Mouse (Mus musculus) T-helper 2 cell (primary cell): Measurements from ENCODE around the gene Hcar2.

Source experiments
- in situ Hi-C: fragments of 300-600 bp; cut with MboI, MseI; formaldehyde crosslinking; loops from one replicate; pipeline ENCODE4 v1.15.1; 2025; ENCODE audit warnings: high pct_unique_total_duplicates

Hcar2 gene

DNA sequence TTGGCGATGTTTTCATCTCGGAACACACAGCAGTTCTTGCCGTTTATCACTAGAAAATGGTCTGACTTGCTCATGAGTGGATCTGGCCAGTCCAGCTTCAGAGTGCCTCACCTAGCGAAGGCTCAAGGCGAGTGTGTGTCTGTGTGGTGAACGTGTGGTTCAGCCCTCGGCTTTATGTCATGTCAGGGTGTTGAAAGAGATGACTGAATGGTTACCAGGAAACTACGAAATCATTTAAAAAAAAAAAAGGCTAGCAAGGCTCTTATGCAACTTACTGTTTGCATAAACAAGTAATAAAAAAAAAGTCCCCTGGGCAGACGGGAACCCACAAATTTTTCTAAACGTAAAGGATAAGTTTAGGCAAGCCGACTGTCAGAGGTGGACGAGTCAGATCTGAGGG lies at the start of gene Hcar2:
Gene Hcar2 (minus strand): TSS at position 135 of the 400 bp plus-strand sequence.
- in situ Hi-C loops: no loop called here

DNA sequence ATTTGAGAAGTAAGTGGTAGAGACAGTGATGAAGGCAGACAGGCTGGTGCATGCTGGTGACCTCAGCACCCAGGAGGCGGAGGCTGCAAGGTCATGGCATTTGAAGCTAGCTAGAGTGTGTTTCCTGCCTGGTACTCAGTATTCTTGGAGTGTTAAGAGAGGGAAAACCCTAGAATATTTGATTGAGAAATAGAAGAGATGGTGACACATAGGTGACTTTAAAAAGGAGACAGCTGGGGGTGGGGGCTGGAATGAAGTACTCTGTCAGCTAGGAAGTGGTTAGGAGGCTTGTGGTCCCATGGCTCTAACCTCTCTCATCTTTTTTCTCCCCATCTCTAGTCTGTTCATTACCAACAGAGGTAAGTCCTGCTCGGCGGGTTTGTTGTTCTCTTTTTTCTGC lies 49.6 kb upstream of the Hcar2 start:
- in situ Hi-C loops: no loop called here

DNA sequence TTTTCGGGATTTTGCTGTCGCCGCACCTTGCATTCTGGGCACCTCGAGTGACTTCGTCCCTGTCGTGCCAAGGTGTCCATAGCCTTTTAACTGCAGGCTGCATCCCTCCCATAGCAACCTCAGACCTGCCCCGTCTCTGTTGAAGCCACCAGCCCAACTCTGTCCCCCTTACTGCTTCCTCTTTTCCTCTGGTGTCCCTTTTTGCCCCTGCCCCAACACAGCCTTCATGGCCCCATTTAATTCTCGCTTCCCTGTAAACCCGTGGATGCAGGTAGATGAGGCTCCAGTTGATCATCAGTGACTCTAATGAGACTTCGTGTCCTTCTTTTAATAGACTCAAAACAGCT lies 42.3 kb upstream of the Hcar2 start:
- in situ Hi-C loops: loop anchor here (10.0 kb wide), 1 partner anchor 1083 kb away; the partner anchor contains the start of gene Anapc5

DNA sequence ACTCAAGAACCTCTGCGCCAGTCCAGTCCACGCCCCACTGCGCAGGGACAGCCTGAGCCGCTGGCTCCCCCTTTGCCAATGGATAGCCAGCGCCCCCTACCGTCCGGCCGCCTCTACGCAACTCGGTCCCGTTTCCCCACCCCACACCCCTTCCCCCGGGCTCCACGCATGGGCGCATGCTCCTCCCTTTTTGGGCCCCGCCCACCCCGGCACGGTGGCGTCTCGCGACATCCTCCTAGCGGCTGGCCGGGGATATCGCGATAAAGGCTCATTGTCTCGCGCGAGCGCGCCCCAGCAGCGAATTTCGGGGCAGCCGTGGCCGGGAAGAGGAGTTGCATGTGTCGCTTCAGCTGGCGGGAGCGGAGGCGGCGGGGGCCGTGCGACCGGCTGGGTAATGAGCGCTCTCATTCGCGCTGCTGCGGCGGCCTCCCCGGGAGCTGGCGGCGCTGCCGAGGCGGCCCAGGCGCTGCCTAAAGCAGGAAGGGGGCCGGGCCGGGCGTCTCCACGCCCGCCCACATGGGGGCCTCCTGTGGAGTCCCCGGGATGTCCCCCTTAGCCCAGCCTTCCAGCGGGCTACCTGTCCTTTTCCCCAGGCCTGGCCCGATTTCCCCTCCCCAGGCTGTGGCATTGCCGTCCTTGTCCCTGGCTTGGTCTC lies 41.8 kb upstream of the Hcar2 start, which contains the start of gene Denr:
Gene Denr (plus strand): TSS at position 200 of the 655 bp plus-strand sequence.
- in situ Hi-C loops: loop anchor here (10.0 kb wide), 1 partner anchor 1082 kb away; the partner anchor contains the start of gene Anapc5

DNA sequence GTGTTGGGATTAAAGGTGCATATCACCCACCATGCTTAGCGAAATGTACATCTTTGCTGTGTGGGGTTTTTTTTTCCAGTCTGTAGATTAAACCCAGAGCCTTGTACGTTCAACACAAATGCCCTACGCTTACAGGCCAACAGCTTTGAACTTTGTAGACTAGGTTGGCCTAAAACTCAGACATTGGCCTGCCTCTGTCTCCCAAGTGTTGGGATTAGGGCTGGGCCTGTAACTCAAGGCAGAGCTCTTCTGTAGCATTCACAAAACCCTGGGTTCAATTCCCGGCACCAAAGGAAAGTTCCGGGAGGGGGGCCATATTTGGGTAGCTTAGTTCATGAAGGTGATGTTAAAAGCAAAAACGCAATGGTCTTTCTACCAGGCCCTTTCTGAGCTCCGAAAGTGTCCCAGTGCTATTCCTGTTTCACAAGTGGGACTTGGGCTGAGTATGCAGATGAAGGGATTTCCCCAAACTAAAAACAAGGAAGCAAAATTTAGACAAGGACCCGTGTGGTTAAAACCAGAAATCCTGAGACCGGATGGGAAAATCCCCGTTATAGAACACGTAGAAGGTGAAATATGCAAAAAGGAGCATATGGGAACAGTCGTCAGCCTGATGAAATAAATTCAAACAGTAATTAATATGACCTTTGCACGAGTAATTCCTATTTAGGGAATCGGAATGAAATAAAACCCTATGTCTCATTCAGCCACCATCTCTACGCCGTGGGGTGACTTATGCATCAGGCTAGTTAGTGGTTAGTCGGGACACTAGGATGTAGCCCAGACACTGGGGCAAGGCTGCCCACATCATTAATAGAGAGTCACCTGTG lies 41.1 kb upstream of the Hcar2 start:
- in situ Hi-C loops: loop anchor here (10.0 kb wide), 1 partner anchor 1082 kb away; the partner anchor contains the start of gene Anapc5

DNA sequence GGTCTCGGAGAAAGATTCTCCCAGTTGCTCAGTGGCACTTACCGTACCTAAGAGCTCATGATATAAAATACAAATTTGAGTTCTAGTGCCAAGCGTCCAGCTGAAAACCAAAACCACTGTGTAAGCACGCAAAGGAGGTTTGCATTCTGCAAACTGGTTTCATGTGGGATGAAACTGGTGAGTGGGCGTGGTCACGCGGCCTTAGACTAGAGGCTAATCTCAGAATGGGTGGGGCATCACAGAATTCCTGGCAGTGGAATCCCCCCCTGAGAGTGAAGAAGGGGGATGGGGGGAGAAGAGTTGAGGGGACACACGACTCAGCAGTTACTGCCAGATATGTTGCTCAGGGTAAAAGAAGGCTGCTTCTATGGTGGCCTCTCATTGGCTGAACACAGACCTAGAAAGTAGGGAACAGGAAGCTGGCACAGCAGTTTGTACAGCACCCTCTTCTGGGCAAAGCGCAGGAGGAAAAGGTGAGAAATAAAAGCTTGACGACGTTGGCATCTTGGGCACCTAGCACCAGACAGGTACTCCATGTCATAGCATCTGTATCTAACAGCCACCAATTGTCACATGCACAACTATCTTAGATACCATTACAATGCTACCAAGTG lies 38.9 kb upstream of the Hcar2 start:
- in situ Hi-C loops: loop anchor here (10.0 kb wide), 1 partner anchor 1079 kb away; the partner anchor contains the start of gene Anapc5

DNA sequence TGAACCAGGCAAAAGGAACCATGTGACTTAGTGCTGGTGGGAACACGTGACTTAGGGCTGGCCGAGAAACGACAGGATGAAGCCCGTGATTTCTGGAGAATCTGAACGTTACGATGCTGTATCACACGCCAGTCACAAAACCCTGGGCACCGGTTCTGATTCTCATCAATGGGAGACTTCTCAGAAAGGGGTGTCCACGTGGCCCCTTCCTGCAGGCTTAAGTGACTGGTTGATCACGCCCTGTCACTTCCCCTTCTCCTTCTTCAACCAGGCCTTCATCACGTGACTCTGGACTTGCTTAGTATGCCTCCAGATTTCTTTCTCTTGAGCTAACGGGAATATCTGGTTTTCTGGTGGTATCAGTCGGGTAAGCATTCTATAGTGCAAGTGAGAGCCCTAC lies 32.1 kb upstream of the Hcar2 start:
- in situ Hi-C loops: no loop called here

DNA sequence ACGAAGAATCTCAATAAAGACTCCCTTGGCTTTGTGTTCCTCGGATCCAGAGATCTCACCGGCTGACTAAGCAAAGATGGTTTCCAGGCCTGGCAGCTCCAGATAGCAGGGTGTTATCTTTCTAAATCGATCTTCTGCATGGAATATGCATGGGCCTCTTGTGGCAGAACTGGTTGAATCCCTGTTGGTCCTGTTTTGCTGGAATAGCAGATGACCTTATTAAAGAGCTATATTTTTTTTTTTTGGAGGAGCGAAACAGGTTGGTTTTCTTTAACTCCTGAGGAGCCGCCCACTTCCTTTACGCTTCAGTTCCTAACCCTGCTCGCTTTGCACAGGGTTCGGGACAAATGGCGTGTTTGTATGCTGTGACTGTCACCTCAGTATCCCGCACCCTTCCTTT lies 31.1 kb upstream of the Hcar2 start:
- in situ Hi-C loops: no loop called here

DNA sequence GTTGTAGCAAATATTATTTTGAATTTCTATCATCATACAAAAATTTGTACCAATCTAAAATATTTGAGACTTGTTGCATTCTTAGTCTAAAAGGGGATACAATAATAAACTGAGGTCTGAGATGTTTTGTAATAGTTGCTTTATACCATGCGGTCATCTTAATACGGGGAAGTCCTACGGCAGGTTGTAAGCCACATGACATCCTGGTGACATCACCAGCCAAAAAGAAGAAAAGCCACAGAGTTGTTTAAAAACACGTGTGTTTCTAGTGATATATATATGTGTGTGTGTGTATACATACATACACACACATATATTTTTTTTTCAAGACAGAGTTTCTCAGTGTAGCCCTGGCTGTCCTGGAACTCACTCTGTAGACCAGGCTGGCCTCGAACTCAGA lies 28.2 kb upstream of the Hcar2 start:
- in situ Hi-C loops: no loop called here

DNA sequence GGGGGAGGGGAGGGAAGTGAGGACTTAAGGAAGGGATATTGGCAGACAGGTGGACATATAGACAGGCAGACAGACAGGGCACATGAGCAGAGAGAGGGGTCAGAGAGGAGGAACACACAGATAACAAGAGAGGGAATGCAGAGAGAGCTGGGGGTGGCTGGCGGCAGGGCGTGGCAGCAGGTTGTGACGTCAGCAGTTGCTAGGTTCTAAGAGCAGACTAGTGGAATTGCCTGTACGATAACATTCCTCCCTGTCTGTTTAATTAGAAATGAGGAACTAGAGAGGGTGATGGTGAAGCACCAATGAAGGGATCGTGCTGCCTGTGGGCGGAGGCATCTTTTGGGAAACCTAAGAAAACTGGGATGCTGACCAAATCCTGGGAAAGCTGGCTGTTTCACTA lies 26.4 kb upstream of the Hcar2 start:
- in situ Hi-C loops: no loop called here

DNA sequence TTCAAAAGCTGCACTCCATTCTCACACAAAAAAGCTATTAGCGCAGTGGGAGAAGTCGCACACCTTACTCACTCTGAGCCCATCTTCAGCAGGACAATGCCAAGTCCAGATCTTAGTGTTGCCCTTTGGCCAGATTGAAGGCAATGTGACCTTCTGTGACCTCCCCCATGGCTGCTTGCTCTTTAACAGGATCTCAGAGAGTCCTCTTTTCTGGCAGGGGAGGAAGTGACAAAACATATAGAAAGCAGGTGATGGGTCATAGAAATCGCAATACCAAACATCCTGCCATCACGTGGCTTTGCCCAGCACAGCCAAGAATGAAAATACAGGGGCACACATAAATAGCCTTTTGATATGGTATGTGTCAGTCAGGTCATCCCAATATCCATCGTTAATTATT lies 25.7 kb upstream of the Hcar2 start:
- in situ Hi-C loops: no loop called here

DNA sequence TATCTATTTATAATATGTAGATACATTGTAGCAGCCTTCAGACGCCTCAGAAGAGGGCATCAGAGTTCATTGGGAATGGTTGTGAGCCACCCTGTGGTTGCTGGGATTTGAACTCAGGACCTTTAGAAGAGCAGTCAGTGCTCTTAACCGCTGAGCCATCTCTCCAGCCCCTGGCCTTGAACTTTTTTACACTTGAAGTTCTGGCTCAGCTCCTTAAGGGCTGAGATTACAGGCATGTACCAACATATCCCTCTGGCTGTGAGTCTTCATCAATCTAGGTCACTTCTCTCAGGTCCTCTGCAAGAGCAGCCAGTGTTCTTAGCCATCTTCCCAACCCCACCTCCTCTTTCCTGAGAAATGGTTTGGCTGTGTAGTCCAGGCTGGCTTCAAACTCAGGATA lies 25.0 kb upstream of the Hcar2 start:
- in situ Hi-C loops: no loop called here

DNA sequence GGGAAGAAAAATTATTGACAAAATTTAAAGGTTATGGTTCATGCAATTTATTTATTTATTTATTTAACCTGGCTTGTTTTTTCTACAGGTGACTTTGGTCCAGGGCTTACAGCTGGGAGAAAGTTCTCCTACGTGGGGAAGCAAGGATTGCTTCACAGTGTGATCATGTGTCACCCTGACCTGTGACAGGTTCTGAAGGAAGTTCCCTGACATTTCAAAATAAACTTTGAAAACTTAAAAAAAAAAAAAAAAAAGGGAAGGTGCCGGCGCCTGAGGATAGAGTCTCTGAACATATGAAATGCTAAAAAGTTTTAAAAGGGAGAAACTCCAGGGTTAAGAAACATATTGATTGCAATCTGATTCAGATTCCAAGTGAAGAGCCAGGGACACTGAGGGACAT lies 21.1 kb upstream of the Hcar2 start:
- in situ Hi-C loops: no loop called here

DNA sequence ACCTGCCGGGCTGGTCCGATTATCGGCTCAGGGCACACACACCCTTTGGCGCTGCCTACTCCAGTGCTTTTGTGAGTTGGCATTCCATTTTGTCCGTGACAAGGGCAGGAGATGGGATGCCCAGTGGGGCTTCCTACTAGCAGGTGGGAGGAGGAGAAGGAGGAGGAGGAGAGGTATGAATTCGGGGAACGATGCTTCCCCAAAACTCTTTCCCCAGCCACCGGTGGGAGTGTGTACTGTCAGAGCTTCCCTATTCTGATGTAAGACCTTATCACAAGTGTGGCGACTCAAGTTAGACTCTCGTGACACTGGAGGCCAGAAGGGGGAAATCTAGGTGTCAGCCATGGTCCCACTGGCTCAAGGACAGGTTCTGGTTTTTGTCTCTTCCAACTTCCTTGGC lies 19.0 kb upstream of the Hcar2 start:
- in situ Hi-C loops: no loop called here

DNA sequence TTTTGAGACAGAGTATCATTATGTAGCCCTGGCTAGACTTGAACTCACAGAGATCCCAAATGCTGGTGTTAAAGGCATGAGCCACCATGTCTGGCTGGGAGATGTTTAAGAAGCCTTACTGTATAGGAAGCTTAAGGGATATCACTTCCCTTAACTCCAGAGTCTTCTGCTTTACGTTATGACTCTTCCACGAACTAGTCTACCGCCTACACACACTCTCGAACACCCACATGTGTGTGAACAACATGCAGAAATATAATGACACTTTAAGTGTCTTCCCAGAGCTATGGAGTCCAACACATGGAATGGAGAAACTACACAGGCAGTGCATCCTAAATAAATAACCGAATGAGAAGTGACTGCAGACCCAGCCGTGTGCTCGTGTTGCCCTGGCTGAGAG lies 18.6 kb upstream of the Hcar2 start:
- in situ Hi-C loops: no loop called here

DNA sequence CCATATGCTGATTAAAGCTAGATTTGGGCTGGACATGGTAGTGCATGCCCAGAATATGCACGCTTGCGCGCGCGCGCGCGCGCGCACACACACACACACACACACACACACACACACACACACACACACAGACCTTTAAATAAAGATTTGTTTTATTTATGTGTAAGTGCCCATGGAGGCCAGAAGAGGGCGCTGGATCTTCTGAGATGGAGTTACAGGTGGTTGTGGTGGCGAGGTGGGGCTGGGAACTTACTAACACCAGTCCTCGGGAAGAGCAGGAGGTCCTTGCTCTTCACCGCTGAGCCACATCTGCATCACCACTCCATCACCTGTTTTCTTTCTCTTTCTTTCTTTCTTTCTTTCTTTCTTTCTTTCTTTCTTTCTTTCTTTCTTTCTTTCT lies 15.5 kb upstream of the Hcar2 start:
- in situ Hi-C loops: no loop called here

DNA sequence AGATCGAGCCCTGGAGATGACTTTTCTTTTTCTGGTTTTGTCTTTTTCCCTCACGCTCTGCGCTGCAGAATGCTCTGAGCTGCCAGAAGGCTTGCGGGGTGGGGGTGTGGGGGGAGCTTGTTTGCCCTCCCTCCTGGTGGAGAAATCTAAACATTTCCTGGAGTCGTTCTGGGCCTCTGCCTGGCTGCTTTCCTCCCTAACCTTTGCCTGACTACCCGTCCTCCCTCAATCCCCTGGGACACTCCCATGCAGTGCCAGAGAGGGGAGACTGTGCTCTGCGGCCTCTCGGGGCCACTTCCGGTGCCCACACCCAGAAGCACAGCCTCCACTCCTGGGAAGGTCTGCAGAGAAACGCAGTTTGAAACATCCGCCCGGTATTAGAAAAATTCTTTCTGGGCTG lies 14.6 kb upstream of the Hcar2 start, which contains the start of gene Hcar1:
Gene Hcar1 (minus strand): TSS at position 93 of the 400 bp plus-strand sequence.
- in situ Hi-C loops: no loop called here

DNA sequence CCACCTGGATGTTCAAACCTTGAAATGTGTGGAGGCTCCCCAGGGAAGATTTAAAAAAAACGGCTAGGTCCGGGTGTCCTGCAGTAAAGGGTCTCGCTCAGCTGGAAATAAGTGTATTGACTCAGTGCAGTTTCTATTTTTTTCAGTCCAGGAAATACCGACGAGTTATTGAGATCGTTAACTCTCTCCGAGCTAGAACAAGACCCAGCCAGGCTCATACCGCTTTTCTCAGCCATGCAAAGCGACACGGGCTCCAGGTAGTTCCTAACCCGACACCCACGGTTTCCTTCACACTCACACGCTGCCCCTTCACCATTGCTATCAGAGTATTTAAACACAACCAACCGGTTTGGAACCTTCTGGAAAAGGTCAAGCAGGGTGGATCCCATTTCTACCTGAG lies 12.8 kb upstream of the Hcar2 start:
- in situ Hi-C loops: no loop called here

DNA sequence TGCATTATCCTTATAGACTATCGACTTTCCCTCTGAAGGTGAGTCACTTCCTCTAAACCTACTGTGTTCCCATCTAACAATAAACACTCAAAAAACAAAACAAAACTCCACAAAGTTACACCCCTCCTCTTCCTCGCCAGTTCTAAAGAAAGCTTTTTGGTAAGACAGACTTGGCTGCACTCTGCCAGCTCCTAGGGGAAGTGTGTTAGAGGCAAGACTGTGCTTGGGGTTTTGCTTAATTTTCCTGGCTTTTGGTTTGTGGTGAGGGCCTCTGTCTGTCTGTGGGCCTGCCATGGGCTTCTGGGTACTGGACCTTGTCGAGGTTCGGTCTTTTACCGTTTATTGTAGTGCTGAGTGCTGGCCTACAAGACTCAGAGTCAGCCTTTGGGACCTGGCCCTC lies 8.9 kb upstream of the Hcar2 start:
- in situ Hi-C loops: no loop called here

DNA sequence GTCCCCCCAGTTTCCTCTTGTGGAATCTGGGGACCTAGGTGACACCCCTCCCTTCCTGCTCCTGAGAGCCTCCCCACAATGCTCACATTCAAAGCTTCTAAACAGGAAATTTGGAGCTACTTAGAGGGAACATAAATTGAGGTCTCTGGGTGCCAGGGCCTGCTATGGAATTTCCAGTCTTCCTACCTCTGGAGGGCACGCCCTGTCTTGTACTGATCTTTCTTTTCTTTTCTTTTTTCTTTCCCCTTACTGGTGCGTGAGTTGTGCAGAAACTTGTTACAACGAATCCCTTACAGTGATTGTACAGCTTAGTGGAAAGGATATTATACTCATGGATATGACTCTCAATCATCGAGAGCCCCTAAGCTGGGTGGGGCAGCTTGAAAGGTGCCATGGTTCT lies 4.3 kb upstream of the Hcar2 start:
- in situ Hi-C loops: no loop called here

DNA sequence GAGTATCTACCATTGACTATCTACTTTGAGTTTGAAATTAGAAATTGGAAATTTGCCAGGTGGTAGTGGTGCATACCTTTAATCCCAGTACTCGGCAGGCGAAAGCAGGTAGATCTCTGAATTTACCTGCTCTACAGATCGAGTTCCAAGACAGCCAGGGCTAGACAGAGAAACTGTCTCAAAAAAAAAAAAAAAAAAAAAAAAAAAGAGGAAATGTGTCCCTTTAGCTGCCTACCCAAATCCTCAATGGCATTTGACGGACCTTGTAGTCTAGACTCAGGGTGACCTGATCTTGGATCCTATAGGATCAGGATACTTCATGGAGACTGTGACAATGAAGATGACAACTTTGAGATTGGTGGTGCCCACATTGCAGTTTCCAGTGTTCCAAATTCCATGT lies 1.2 kb upstream of the Hcar2 start:
- in situ Hi-C loops: no loop called here

DNA sequence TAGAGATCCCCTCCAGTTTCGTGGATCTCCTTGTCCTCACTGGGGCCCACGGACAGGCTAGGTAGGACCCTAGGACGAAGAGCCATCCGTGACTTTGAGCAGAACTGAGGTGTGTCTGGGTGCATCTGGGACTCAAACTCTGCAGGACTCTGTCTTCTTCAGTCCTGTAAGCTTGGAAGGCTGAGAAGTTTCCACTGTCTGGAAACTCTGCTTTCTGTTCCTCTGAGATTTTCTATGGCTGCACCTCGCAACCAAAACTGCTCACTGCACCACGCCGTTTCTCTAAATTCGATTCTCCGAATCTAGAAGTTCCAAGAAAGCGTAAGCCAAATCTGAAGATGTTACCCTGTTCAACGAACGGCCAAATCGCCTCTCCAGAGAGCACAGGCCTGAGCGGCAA lies 1.4 kb downstream of the Hcar2 start:
- in situ Hi-C loops: no loop called here
